Comparison of ENCODE assay signal across 22 mouse cellular contexts in genomic region chr3:25575526-25575925, GRCm38 (mm10).
DNase-seq lines count a peak whose midpoint lies in the region; ATAC-seq and TF ChIP-seq lines count a peak whose summit lies in the region.
"Had no signal": no experiment of that assay in that cellular context is flagged by ENCODE, and none has a peak within 500 bp of the region (broad histone marks: within the 10 kb centered on the region; RNA-seq: fewer than 3 reads in every experiment).

No protein-coding gene starts in this region.

- no peak overlapping the region for H3K9ac ChIP-seq in liver, postnatal 0 days (replicated peaks)
- H3K9ac ChIP-seq: forebrain, embryonic 13.5 days; forebrain, postnatal 0 days; heart, embryonic 13.5 days; hindbrain, embryonic 13.5 days had no signal

- H3K4me2 ChIP-seq in liver, postnatal 0 days (ENCODE audit: low read depth, low read length), result no peak overlapping the region
- H3K4me2 ChIP-seq: forebrain, embryonic 13.5 days; heart, embryonic 13.5 days; hindbrain, embryonic 13.5 days had no signal

- no peaks in the 10 kb centered on the region for H3K36me3 ChIP-seq in liver, postnatal 0 days (replicated peaks; ENCODE audit: insufficient read depth, low read length)
- H3K36me3 ChIP-seq: embryonic facial prominence, embryonic 10.5 days; heart, embryonic 13.5 days; hindbrain, embryonic 13.5 days had no signal

- H3K9me3 ChIP-seq in liver, postnatal 0 days (ENCODE audit: low read length), result no peaks in the 10 kb centered on the region
- H3K9me3 ChIP-seq: embryonic facial prominence, embryonic 10.5 days; forebrain, embryonic 13.5 days; heart, embryonic 13.5 days; hindbrain, embryonic 13.5 days had no signal

- no peak overlapping the region for H3K4me3 ChIP-seq in left cerebral cortex, adult 2 months
- H3K4me3 ChIP-seq in liver, postnatal 0 days (ENCODE audit: low read depth, low read length), result no peak overlapping the region
- H3K4me3 ChIP-seq: embryonic facial prominence, embryonic 10.5 days; forebrain, embryonic 13.5 days; heart, embryonic 13.5 days; hindbrain, embryonic 13.5 days had no signal

- no peaks in the 10 kb centered on the region for H3K27me3 ChIP-seq in liver, postnatal 0 days (ENCODE audit: insufficient read depth, low read length)
- H3K27me3 ChIP-seq: forebrain, embryonic 13.5 days; heart, embryonic 13.5 days; hindbrain, embryonic 13.5 days; Patski had no signal

- H3K27ac ChIP-seq in left cerebral cortex, adult 2 months, result peak overlapping the region; percentile 30; the same call in 1 of the 2 replicates
- no peak overlapping the region for H3K27ac ChIP-seq in liver, postnatal 0 days (ENCODE audit: low read depth)
- H3K27ac ChIP-seq: embryonic facial prominence, embryonic 10.5 days; forebrain, embryonic 13.5 days; heart, embryonic 13.5 days; hindbrain, embryonic 13.5 days; hindbrain, postnatal 0 days had no signal

- TF ChIP-seq CTCF in left cerebral cortex, adult 2 months (IDR thresholded peaks at IDR 0.05), result no peak
- TF ChIP-seq CTCF in liver, postnatal 0 days (IDR thresholded peaks at IDR 0.05; ENCODE audit: low read depth), result no peak

- TF ChIP-seq EP300 in liver, postnatal 0 days (IDR thresholded peaks at IDR 0.05; ENCODE audit: low read depth), result no peak

- 70% methylated on average over 5 of the region's 5 CpGs for WGBS in liver, postnatal 0 days (ENCODE audit: insufficient replicate concordance)

- H3K4me1 ChIP-seq in liver, postnatal 0 days (ENCODE audit: insufficient read depth), result no peaks in the 10 kb centered on the region
- H3K4me1 ChIP-seq: embryonic facial prominence, embryonic 10.5 days; forebrain, embryonic 13.5 days; heart, embryonic 13.5 days; hindbrain, embryonic 13.5 days had no signal

- intact Hi-C loops in left cerebral cortex, adult 2 months (cut with DNase I), result no loop called here

- no peak for ATAC-seq in liver, postnatal 0 days
- ATAC-seq: forebrain, embryonic 13.5 days; forebrain, postnatal 0 days; hindbrain, postnatal 0 days; Patski had no signal

- peak; percentile 4 for DNase-seq in cerebellum, adult 9-10 months
- DNase-seq in cerebellum, adult 11 months, result no peak
- no peak for DNase-seq in left cerebral cortex, adult 2 months (ENCODE audit: extremely low spot score in 1 of 2, low spot score in 2 of 2)
- DNase-seq in left cerebral cortex, adult 11 months (ENCODE audit: low spot score), result no peak
- DNase-seq in embryo, embryonic 10.5 days (ENCODE audit: low spot score), result peak; percentile 39
- DNase-seq in retina, embryonic 14.5 days (ENCODE audit: low spot score), result peak; percentile 52
- no peak for DNase-seq in liver, postnatal 0 days
- DNase-seq in layer of hippocampus, adult 11-12 months (ENCODE audit: low spot score), result no peak
- DNase-seq: adrenal gland, adult 2 months; adrenal gland, postnatal 25 days; cerebellum, adult 8-10 months; forebrain, postnatal 0 days; gastrocnemius, postnatal 36 days; heart, adult 11 months; heart, postnatal 36 days; kidney, adult 11 months had no signal

Comparison
In these comparisons a context has a peak if more than half of its experiments do, and no peak if none do; other contexts are left out.
1. DNase-seq: peak in cerebellum, adult 9-10 months (single experiment), embryo, embryonic 10.5 days (single experiment) and retina, embryonic 14.5 days (single experiment); none in cerebellum, adult 11 months (single experiment), left cerebral cortex, adult 2 months (0 of 2), left cerebral cortex, adult 11 months (single experiment), liver, postnatal 0 days (single experiment) and layer of hippocampus, adult 11-12 months (single experiment).